Mouse (Mus musculus): ENCODE results near the gene Sema4b.

Gene Sema4b

GRCm38 (mm10) chr7:80197941-80198778 is 11.5 kb downstream of the Sema4b start:
- peak; percentile 79 for DNase-seq (ENCODE audit: low read depth, low spot score)

- no peak for DNase-seq (ENCODE audit: low read depth, low spot score)
Measured at GRCm38 (mm10) chr7:80198863-80199262, 12.2 kb downstream of the Sema4b start.

GRCm38 (mm10) chr7:80199286-80199685 is 12.6 kb downstream of the Sema4b start:
- DNase-seq (ENCODE audit: low read depth, low spot score): no peak

- no peak for DNase-seq (ENCODE audit: low read depth, low spot score)
Measured at GRCm38 (mm10) chr7:80199851-80200587, 13.4 kb downstream of the Sema4b start.

- DNase-seq (ENCODE audit: low read depth, low spot score): no peak
Measured at GRCm38 (mm10) chr7:80200588-80200945, 13.9 kb downstream of the Sema4b start.

GRCm38 (mm10) chr7:80200963-80201539 is 14.4 kb downstream of the Sema4b start:
- DNase-seq (ENCODE audit: low read depth, low spot score): no peak

- DNase-seq (ENCODE audit: low read depth, low spot score): no peak
Measured at GRCm38 (mm10) chr7:80201888-80202540, 15.4 kb downstream of the Sema4b start.

GRCm38 (mm10) chr7:80202961-80203360 is 16.3 kb downstream of the Sema4b start:
- no peak for DNase-seq (ENCODE audit: low read depth, low spot score)

GRCm38 (mm10) chr7:80203638-80204096 is 17.0 kb downstream of the Sema4b start:
- no peak for DNase-seq (ENCODE audit: low read depth, low spot score)

GRCm38 (mm10) chr7:80204362-80204761 is 17.7 kb downstream of the Sema4b start:
- peak; percentile 73 for DNase-seq (ENCODE audit: low read depth, low spot score)

- peak; percentile 54 for DNase-seq (ENCODE audit: low read depth, low spot score)
Measured at GRCm38 (mm10) chr7:80204961-80205360, 18.3 kb downstream of the Sema4b start.

GRCm38 (mm10) chr7:80205705-80206589 is 19.3 kb downstream of the Sema4b start:
- DNase-seq (ENCODE audit: low read depth, low spot score): no peak

- DNase-seq (ENCODE audit: low read depth, low spot score): peak; percentile 45
Measured at GRCm38 (mm10) chr7:80207314-80207731, 20.7 kb downstream of the Sema4b start.

GRCm38 (mm10) chr7:80208026-80208642 is 21.5 kb downstream of the Sema4b start:
- DNase-seq (ENCODE audit: low read depth, low spot score): no peak

- DNase-seq (ENCODE audit: low read depth, low spot score): no peak
Measured at GRCm38 (mm10) chr7:80208738-80209430, 22.2 kb downstream of the Sema4b start.

- peak; percentile 85 for DNase-seq (ENCODE audit: low read depth, low spot score)
Measured at GRCm38 (mm10) chr7:80209669-80210068, 23.0 kb downstream of the Sema4b start.

GRCm38 (mm10) chr7:80210982-80211381 is 24.3 kb downstream of the Sema4b start:
- DNase-seq (ENCODE audit: low read depth, low spot score): no peak

- no peak for DNase-seq (ENCODE audit: low read depth, low spot score)
Measured at GRCm38 (mm10) chr7:80213604-80214003, 27.0 kb downstream of the Sema4b start.

GRCm38 (mm10) chr7:80214459-80214858 is 27.8 kb downstream of the Sema4b start:
- DNase-seq (ENCODE audit: low read depth, low spot score): no peak

- DNase-seq (ENCODE audit: low read depth, low spot score): peak; percentile 89
Measured at GRCm38 (mm10) chr7:80215398-80215797, 28.8 kb downstream of the Sema4b start.

Data from CD4-positive, CD25-positive, alpha-beta regulatory T cell, adult 2 months (primary cell).